Mouse (Mus musculus) kidney, adult 2 months (tissue): ENCODE results near the gene Smad5.

Experiments
- CTCF ChIP-seq: fragments of 200-500 bp; conservative IDR thresholded peaks from 2 replicates; pipeline ENCODE4 v1.5.1; 2011; ENCODE audit warnings: low read depth, mild to moderate bottlenecking, control low read depth, low read length, moderate library complexity, mixed read lengths; ENCODE audit not compliant: insufficient read depth, insufficient read length
- POLR2A ChIP-seq: fragments of 200-500 bp; IDR thresholded peaks from one replicate; pipeline ENCODE4 v1.6.1; 2011; ENCODE audit warnings: low read depth, low read length, control low read depth

DNA sequence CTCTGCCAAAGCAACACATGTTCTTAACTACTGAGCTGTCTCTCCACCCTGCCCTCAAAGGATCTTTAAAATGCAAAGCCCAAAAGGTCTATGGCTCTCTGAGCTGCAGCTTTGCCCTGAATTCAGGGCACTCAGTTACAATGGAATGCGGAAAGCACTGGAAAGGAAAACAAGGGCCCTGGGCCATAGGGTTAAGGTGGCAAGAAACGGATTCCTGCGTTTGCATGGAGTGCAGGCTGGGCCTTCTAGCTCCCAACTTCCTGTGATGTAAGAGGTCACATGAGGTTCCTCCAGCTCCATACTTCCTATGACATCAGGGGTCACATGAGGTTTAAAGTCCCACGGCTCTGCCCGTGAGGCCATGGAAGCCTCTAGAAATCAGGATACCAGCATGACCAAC, 48.6 kb upstream of the Smad5 start:
- no peak for TF ChIP-seq POLR2A
- no peak for TF ChIP-seq CTCF
